Mouse (Mus musculus): ENCODE measurements around the gene Cep350. TPM values are rescaled to one million over a fixed set of nuclear protein-coding genes. Genes with fewer than 3 reads are reported as not detected.
A peak's percentile ranks its signal among the peaks of the same experiment; 100 is the strongest.

Cep350 gene
- polyA plus RNA-seq, 1 experiment = 10.9 TPM

DNA sequence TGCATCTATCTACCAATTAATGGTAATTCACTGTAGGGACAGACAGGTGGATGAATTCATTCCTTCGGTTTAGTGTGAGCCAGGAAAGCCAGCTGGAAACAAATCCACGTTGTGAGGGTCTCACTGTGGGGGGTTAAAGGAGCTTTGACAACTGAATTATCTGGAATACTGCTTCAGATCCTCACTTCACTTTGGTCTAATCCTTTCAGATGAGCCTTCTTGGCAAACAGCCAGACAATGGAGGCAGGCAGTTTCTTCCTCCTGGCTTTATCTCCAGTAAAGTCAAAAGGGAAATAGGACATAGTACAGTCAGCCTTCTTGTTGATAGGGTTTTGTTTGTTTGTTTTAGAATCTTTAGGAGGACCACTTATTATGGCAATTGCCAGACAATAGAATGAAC lies 16.3 kb upstream of the Cep350 start:
- Histone ChIP-seq H3K4me1 (ENCODE audit: control insufficient read depth, insufficient read depth, low read length) (no peaks in the 10 kb centered on the region), H3K27ac (ENCODE audit: insufficient read depth, low read length) (no peak overlapping the region), H3K4me3 (ENCODE audit: insufficient read depth, low read length) (no peak overlapping the region)
- TF ChIP-seq POLR2A (IDR thresholded peaks at IDR 0.05; ENCODE audit: extremely low read depth, insufficient read depth, low read length) (no peak), CTCF (IDR thresholded peaks at IDR 0.05; ENCODE audit: extremely low read depth, insufficient read depth, low read length) (no peak)

- no peaks in the 10 kb centered on the region for H3K4me1 ChIP-seq (ENCODE audit: control insufficient read depth, insufficient read depth, low read length)
- TF ChIP-seq CTCF (IDR thresholded peaks at IDR 0.05; ENCODE audit: extremely low read depth, insufficient read depth, low read length) = no peak
- no peak for TF ChIP-seq POLR2A (IDR thresholded peaks at IDR 0.05; ENCODE audit: extremely low read depth, insufficient read depth, low read length)
- no peak overlapping the region for H3K4me3 ChIP-seq (ENCODE audit: insufficient read depth, low read length)
- H3K27ac ChIP-seq (ENCODE audit: insufficient read depth, low read length) = no peak overlapping the region
Observed at GRCm38 (mm10) chr1:155987625-155988024, 14.6 kb upstream of the Cep350 start.

DNA sequence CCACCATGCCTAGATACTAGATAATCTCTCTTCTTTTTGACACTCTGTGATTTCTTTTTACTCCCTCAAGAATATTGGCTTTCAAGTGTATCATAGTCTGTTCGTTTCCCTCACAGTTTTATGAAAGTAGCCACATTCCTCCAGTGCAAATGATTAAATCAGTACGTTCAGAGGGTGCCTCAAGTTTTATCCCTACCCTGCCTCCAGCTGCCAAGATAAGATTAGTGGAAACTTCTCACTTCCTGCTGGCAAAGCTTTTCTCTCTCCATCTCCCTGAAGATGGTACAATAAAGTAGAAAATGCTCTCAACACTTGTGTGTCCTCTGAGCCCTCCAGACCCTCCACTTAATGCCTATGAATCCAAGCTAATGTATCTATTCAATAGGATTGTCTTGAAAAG lies 1.9 kb upstream of the Cep350 start:
- Histone ChIP-seq H3K27ac (ENCODE audit: insufficient read depth, low read length) (no peak overlapping the region), H3K4me1 (ENCODE audit: control insufficient read depth, insufficient read depth, low read length) (no peaks in the 10 kb centered on the region; the same call in 1 of the 2 replicates), H3K4me3 (ENCODE audit: insufficient read depth, low read length) (no peak overlapping the region)
- no peak for TF ChIP-seq POLR2A (IDR thresholded peaks at IDR 0.05; ENCODE audit: extremely low read depth, insufficient read depth, low read length)
- no peak for TF ChIP-seq CTCF (IDR thresholded peaks at IDR 0.05; ENCODE audit: extremely low read depth, insufficient read depth, low read length)

DNA sequence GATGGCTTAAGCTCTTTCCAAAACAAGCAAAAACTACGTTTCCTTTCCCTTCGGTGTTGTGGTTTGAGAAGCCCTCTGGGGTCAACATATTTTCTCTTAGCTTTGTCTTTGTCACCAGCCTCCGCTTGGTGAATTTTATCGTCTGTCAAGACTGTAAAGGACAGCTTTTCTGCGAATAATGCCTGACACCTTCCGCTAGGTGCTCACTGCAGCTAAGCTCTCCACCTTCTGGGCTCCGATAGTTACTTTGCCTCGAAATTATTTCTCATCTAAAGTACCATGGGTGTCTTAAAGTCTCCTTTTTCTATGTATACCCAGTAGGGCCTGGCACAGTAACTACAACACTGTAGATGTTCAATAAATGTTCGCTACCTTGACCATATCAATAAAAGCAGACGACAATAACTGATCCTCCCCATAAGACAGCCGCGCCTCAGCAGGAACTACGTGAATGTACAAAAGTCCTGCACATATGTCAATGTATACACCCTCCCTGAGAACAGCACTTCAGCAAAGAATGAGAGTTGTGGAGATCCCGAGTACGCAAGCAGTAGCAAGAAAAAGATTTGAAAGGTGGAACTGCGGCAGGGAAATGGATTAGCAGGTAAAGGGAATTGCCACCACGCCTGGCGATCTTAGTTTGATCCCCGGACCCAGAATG lies 794 bp upstream of the Cep350 start:
- H3K27ac ChIP-seq (ENCODE audit: insufficient read depth, low read length) = peak overlapping the region; percentile 94
- H3K4me1 ChIP-seq (ENCODE audit: control insufficient read depth, insufficient read depth, low read length) = peaks cover 3% of the 10 kb centered on the region; the same call in 1 of the 2 replicates
- H3K4me3 ChIP-seq (ENCODE audit: insufficient read depth, low read length) = peak overlapping the region; percentile 59
- TF ChIP-seq POLR2A (IDR thresholded peaks at IDR 0.05; ENCODE audit: extremely low read depth, insufficient read depth, low read length) (no peak), CTCF (IDR thresholded peaks at IDR 0.05; ENCODE audit: extremely low read depth, insufficient read depth, low read length) (no peak)

DNA sequence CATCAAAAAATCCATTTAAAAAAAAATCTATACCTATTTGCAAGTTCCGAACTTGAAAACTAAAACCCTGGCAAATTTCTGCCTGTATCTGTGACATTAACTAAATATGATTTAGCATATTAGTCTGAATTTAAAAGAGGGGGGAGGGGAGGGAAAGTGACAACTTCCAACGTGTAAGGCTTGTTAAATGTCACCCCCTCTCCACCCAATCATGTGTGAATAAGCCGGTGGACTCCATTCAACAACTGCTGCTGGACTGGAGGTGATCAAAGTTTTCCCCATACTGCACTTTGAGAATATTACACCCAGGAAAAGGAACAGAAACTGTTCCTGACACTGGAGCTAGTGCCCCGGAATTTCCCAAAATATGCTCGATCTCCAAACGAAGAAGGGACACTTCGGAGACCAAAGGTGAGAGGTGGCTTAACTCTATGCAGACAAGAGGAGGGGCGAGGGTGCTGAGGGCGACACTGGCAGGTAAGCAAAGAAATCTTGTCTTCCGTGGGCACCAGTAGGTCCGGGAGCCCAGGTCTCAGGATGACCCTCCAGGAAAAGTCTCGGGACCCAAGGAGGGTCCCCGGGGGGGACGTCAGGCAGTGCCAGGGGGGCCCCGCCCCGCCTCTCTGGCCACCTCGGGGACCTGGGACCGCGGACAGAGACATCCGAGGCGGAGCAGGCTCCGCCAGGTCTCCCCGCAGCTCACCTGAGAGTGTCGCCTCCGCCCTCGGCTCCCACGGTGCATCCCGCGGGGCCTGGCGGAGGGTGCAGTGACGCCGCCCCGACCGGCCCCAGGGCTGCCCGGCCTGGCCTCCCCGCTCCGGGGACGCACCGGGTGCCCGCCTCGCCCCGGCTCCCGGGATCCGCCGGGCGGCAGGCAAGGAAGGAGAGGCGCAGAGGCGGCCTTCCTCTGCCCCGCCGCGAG lies 648 bp downstream of the Cep350 start:
- H3K27ac ChIP-seq (ENCODE audit: insufficient read depth, low read length) = peak overlapping the region; percentile 74
- TF ChIP-seq CTCF (IDR thresholded peaks at IDR 0.05; ENCODE audit: extremely low read depth, insufficient read depth, low read length) (no peak), POLR2A (IDR thresholded peaks at IDR 0.05; ENCODE audit: extremely low read depth, insufficient read depth, low read length) (no peak)

GRCm38 (mm10) chr1:155949170-155949569 lies 23.9 kb downstream of the Cep350 start:
- TF ChIP-seq POLR2A (IDR thresholded peaks at IDR 0.05; ENCODE audit: extremely low read depth, insufficient read depth, low read length) (no peak), CTCF (IDR thresholded peaks at IDR 0.05; ENCODE audit: extremely low read depth, insufficient read depth, low read length) (no peak)
- no peak overlapping the region for H3K4me3 ChIP-seq (ENCODE audit: insufficient read depth, low read length)
- peaks cover 1% of the 10 kb centered on the region; the same call in 1 of the 2 replicates for H3K4me1 ChIP-seq (ENCODE audit: control insufficient read depth, insufficient read depth, low read length)
- no peak overlapping the region for H3K27ac ChIP-seq (ENCODE audit: insufficient read depth, low read length)

More for the DNA sequence above, 648 bp downstream of the Cep350 start:
- Histone ChIP-seq H3K4me1 (ENCODE audit: control insufficient read depth, insufficient read depth, low read length) (peaks cover 3% of the 10 kb centered on the region; the same call in 1 of the 2 replicates), H3K4me3 (ENCODE audit: insufficient read depth, low read length) (peak overlapping the region; percentile 59)

GRCm38 (mm10) chr1:155944361-155944760 lies 28.7 kb downstream of the Cep350 start:
- no peaks in the 10 kb centered on the region; the same call in 1 of the 2 replicates for H3K4me1 ChIP-seq (ENCODE audit: control insufficient read depth, insufficient read depth, low read length)
- no peak overlapping the region for H3K27ac ChIP-seq (ENCODE audit: insufficient read depth, low read length)
- TF ChIP-seq POLR2A (IDR thresholded peaks at IDR 0.05; ENCODE audit: extremely low read depth, insufficient read depth, low read length) (no peak), CTCF (IDR thresholded peaks at IDR 0.05; ENCODE audit: extremely low read depth, insufficient read depth, low read length) (no peak)
- no peak overlapping the region for H3K4me3 ChIP-seq (ENCODE audit: insufficient read depth, low read length)

GRCm38 (mm10) chr1:155937416-155937815 lies 35.6 kb downstream of the Cep350 start:
- TF ChIP-seq POLR2A (IDR thresholded peaks at IDR 0.05; ENCODE audit: extremely low read depth, insufficient read depth, low read length) (no peak), CTCF (IDR thresholded peaks at IDR 0.05; ENCODE audit: extremely low read depth, insufficient read depth, low read length) (no peak)
- H3K4me1 ChIP-seq (ENCODE audit: control insufficient read depth, insufficient read depth, low read length) = no peaks in the 10 kb centered on the region
- no peak overlapping the region for H3K4me3 ChIP-seq (ENCODE audit: insufficient read depth, low read length)
- H3K27ac ChIP-seq (ENCODE audit: insufficient read depth, low read length) = no peak overlapping the region

DNA sequence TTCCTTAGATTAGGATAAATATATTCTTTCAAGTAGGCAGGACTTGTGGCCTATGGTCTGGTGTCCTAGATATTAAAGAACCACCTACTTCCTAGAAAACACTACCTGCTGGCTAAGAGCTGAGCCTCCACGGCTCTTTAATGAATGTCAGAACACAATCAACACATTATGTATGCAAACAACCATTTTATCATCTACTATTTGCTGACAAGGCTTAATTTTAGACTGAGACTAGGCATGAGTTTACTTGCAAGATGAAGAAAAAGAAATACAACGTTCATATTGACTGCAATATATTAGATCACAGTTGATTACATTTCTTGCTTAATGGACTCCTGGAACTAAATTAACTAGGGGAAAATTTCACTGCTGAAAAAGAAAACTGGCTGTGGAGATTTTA lies 38.4 kb downstream of the Cep350 start:
- TF ChIP-seq POLR2A (IDR thresholded peaks at IDR 0.05; ENCODE audit: extremely low read depth, insufficient read depth, low read length) = no peak
- TF ChIP-seq CTCF (IDR thresholded peaks at IDR 0.05; ENCODE audit: extremely low read depth, insufficient read depth, low read length) = no peak
- Histone ChIP-seq H3K4me3 (ENCODE audit: insufficient read depth, low read length) (no peak overlapping the region), H3K27ac (ENCODE audit: insufficient read depth, low read length) (no peak overlapping the region), H3K4me1 (ENCODE audit: control insufficient read depth, insufficient read depth, low read length) (no peaks in the 10 kb centered on the region)

Measured in cortical plate, adult 2 months (tissue).